ENCODE assay signal across 17 mouse cellular contexts in genomic region chr8:88130754-88131317, GRCm38 (mm10). TPM values are rescaled to one million over a fixed set of nuclear protein-coding genes. Genes with fewer than 3 reads are reported as not detected.
A peak's percentile ranks its signal among the peaks of the same experiment; 100 is the strongest.
DNase-seq lines count a peak whose midpoint lies in the region; ATAC-seq and TF ChIP-seq lines count a peak whose summit lies in the region.
"Had no signal": no experiment of that assay in that cellular context is flagged by ENCODE, and none has a peak within 500 bp of the region (broad histone marks: within the 10 kb centered on the region; RNA-seq: fewer than 3 reads in every experiment).

No protein-coding gene starts in this region.

- H3K4me3 ChIP-seq in lung, embryonic 14.5 days (ENCODE audit: low read depth, low read length), result no peak overlapping the region
- H3K4me3 ChIP-seq in embryonic facial prominence, embryonic 10.5 days, result no peak overlapping the region
- H3K4me3 ChIP-seq in heart, embryonic 12.5 days, result no peak overlapping the region
- H3K4me3 ChIP-seq: left cerebral cortex, adult 2 months; lung, embryonic 15.5 days; megakaryocyte, embryonic 14.5 days; neural tube, embryonic 12.5 days had no signal

- H3K9ac ChIP-seq in lung, embryonic 14.5 days, result no peak overlapping the region
- no peak overlapping the region for H3K9ac ChIP-seq in heart, embryonic 12.5 days
- H3K9ac ChIP-seq: lung, embryonic 15.5 days; neural tube, embryonic 12.5 days had no signal

- no peaks in the 10 kb centered on the region for H3K4me1 ChIP-seq in lung, embryonic 14.5 days (ENCODE audit: insufficient read depth)
- H3K4me1 ChIP-seq in embryonic facial prominence, embryonic 10.5 days, result peaks cover 9% of the 10 kb centered on the region
- no peaks in the 10 kb centered on the region for H3K4me1 ChIP-seq in heart, embryonic 12.5 days (replicated peaks)
- H3K4me1 ChIP-seq: lung, embryonic 15.5 days; megakaryocyte, embryonic 14.5 days; neural tube, embryonic 12.5 days had no signal

- H3K27ac ChIP-seq in lung, embryonic 14.5 days (ENCODE audit: low read depth), result no peak overlapping the region
- no peak overlapping the region for H3K27ac ChIP-seq in embryonic facial prominence, embryonic 10.5 days (replicated peaks)
- no peak overlapping the region for H3K27ac ChIP-seq in heart, embryonic 12.5 days (ENCODE audit: poor library complexity, severe bottlenecking)
- H3K27ac ChIP-seq: left cerebral cortex, adult 2 months; lung, embryonic 15.5 days; neural tube, embryonic 12.5 days had no signal

- no peak overlapping the region for H3K4me2 ChIP-seq in lung, embryonic 14.5 days
- no peak overlapping the region for H3K4me2 ChIP-seq in heart, embryonic 12.5 days
- H3K4me2 ChIP-seq: heart, embryonic 11.5 days; lung, embryonic 15.5 days; neural tube, embryonic 12.5 days had no signal

- ATAC-seq in lung, embryonic 14.5 days (ENCODE audit: insufficient read depth), result no peak
- ATAC-seq in heart, embryonic 12.5 days (ENCODE audit: insufficient number of reproducible peaks, low FRiP score), result no peak
- ATAC-seq: hindbrain, embryonic 16.5 days had no signal

- DNase-seq in lung, embryonic 14.5 days, result peak; percentile 12
- no peak for DNase-seq in lung, postnatal 10 days
- DNase-seq in embryonic facial prominence, embryonic 10.5 days (ENCODE audit: low spot score), result peak; percentile 43
- peak; percentile 38 to 54 for DNase-seq in kidney, adult 8-10 months
- DNase-seq in kidney, postnatal 36 days, result peak; percentile 60 to 76
- DNase-seq in layer of hippocampus, postnatal 10 days (ENCODE audit: low spot score in 2 of 2), result no peak
- DNase-seq: cerebellum, adult 2 months; gastrocnemius, postnatal 25 days; heart, postnatal 36 days; right cerebral cortex, postnatal 25 days had no signal

- 50% methylated on average over 7 of the region's 7 CpGs for WGBS in lung, embryonic 14.5 days
- 58% methylated on average over 7 of the region's 7 CpGs for WGBS in embryonic facial prominence, embryonic 10.5 days
- WGBS in heart, embryonic 12.5 days, result 69% methylated on average over 7 of the region's 7 CpGs

- no peak for TF ChIP-seq CTCF in lung, embryonic 14.5 days (IDR thresholded peaks at IDR 0.05; ENCODE audit: low read depth)

- H3K9me3 ChIP-seq in lung, embryonic 14.5 days (ENCODE audit: low read depth, low read length), result no peaks in the 10 kb centered on the region
- H3K9me3 ChIP-seq in embryonic facial prominence, embryonic 10.5 days, result no peaks in the 10 kb centered on the region
- H3K9me3 ChIP-seq in heart, embryonic 12.5 days (replicated peaks), result no peaks in the 10 kb centered on the region
- H3K9me3 ChIP-seq: lung, embryonic 15.5 days; megakaryocyte, embryonic 14.5 days; neural tube, embryonic 12.5 days had no signal

- no peaks in the 10 kb centered on the region for H3K27me3 ChIP-seq in lung, embryonic 14.5 days (ENCODE audit: insufficient read depth, low read length)
- no peaks in the 10 kb centered on the region for H3K27me3 ChIP-seq in embryonic facial prominence, embryonic 10.5 days (replicated peaks; ENCODE audit: low read depth, poor library complexity, severe bottlenecking)
- no peaks in the 10 kb centered on the region for H3K27me3 ChIP-seq in heart, embryonic 12.5 days (replicated peaks)
- H3K27me3 ChIP-seq: lung, embryonic 15.5 days; megakaryocyte, embryonic 14.5 days; neural tube, embryonic 12.5 days had no signal

- H3K36me3 ChIP-seq in lung, embryonic 14.5 days (ENCODE audit: insufficient read depth), result peaks cover 71% of the 10 kb centered on the region
- peaks cover 95% of the 10 kb centered on the region for H3K36me3 ChIP-seq in embryonic facial prominence, embryonic 10.5 days (replicated peaks)
- H3K36me3 ChIP-seq in heart, embryonic 12.5 days, result peaks cover 64% of the 10 kb centered on the region

RNA-seq across cellular contexts. Expression of gene Heatr3, which starts 6.8 kb away (rescaled TPM):
- 58.2 and 59.2 TPM in 2 replicates for polyA plus RNA-seq in lung, embryonic 14.5 days (2014; fragmentation: Nextera tagmentation; extraction: Ambion mirVana)
- polyA plus RNA-seq in embryonic facial prominence, embryonic 10.5 days (2016; fragmentation: Nextera tagmentation; extraction: Ambion mirVana), result 52.1 and 55.0 TPM in 2 replicates
- total RNA-seq in layer of hippocampus, postnatal 10 days (2021), result 10 to 100 TPM; 31.2 to 34.7 TPM
- 31.9 and 33.2 TPM in 2 replicates for polyA plus RNA-seq in heart, embryonic 12.5 days (2016; fragmentation: Nextera tagmentation; extraction: Ambion mirVana)

RNA-seq across cellular contexts. Expression of gene Cnep1r1, which starts 12.3 kb away (rescaled TPM):
- 33.6 and 36.0 TPM in 2 replicates for polyA plus RNA-seq in lung, embryonic 14.5 days (2014; fragmentation: Nextera tagmentation; extraction: Ambion mirVana)
- polyA plus RNA-seq in embryonic facial prominence, embryonic 10.5 days (2016; fragmentation: Nextera tagmentation; extraction: Ambion mirVana), result 45.6 and 47.7 TPM in 2 replicates
- total RNA-seq in layer of hippocampus, postnatal 10 days (2021), result 10 to 100 TPM; 32.3 to 34.7 TPM
- 39.4 and 41.5 TPM in 2 replicates for polyA plus RNA-seq in heart, embryonic 12.5 days (2016; fragmentation: Nextera tagmentation; extraction: Ambion mirVana)

Comparison
In these comparisons a context has a peak if more than half of its experiments do, and no peak if none do; other contexts are left out.
1. DNase-seq: peak in lung, embryonic 14.5 days (single experiment), embryonic facial prominence, embryonic 10.5 days (single experiment), kidney, adult 8-10 months (2 of 2) and kidney, postnatal 36 days (2 of 2); none in lung, postnatal 10 days (single experiment) and layer of hippocampus, postnatal 10 days (0 of 2).